Comparison of ENCODE assay signal across 8 mouse cellular contexts in the genomic region with DNA sequence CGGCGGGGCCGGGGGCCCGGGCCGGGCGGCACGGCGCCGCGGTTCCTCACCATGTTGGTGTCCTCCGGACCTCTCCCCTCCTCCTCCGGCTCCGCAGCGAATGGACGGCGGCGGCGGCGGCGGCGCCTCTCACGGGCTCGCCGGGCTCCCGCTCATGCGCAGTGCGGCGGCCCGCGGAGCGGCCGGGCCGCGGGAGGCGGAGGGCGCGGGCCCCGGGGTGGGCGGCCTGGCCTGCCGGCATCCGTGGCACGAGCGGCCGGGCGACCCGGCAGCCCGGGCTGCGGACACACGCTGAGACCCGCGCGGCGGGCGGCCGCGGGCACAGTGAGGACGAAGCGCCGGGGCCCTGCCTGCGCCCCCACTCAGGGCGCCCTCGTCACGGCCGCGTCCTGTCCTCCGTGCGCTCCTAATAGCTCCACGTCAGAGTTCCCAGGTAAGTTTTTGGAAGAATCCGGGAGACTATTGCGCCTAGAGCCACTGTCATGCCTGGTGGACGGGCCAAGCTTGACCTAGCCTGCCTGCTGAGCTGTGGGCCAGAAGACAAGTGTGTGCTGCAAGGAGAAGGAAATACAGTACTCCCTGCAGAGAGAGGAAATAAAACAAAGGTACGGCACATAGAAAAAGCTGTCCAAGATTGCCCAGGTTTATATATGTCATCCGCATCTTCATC. TPM values are rescaled to one million over a fixed set of nuclear protein-coding genes. Genes with fewer than 3 reads are reported as not detected.
DNase-seq lines count a peak whose midpoint lies in the region; ATAC-seq and TF ChIP-seq lines count a peak whose summit lies in the region.

No protein-coding gene starts in this region.

- H3K4me2 ChIP-seq in hindbrain, postnatal 0 days (ENCODE audit: low read depth, low read length), result peak overlapping the region; percentile 79

- intact Hi-C loops in left cerebral cortex, postnatal 10 days (cut with DNase I), result no loop called here

- no peaks in the 10 kb centered on the region for H3K27me3 ChIP-seq in hindbrain, postnatal 0 days (ENCODE audit: insufficient read depth, low read length)
- H3K27me3 ChIP-seq in megakaryocyte, embryonic 14.5 days (replicated peaks), result no peaks in the 10 kb centered on the region

- peak overlapping the region; percentile 97 for H3K9ac ChIP-seq in hindbrain, postnatal 0 days (replicated peaks; ENCODE audit: low read length)

- H3K4me1 ChIP-seq in hindbrain, postnatal 0 days (ENCODE audit: insufficient read depth, low read length), result peaks cover 7% of the 10 kb centered on the region; the same call in 1 of the 2 replicates
- H3K4me1 ChIP-seq in megakaryocyte, embryonic 14.5 days, result peaks cover 64% of the 10 kb centered on the region

- WGBS in hindbrain, postnatal 0 days, result 0% methylated on average over 45 of the region's 73 CpGs

- peak overlapping the region; percentile 94 for H3K27ac ChIP-seq in hindbrain, postnatal 0 days

- peak; percentile 95 for ATAC-seq in hindbrain, postnatal 0 days

- H3K4me3 ChIP-seq in hindbrain, postnatal 0 days (ENCODE audit: low read length), result peak overlapping the region; percentile 97
- H3K4me3 ChIP-seq in megakaryocyte, embryonic 14.5 days (replicated peaks), result peak overlapping the region; percentile 98

- peak; percentile 78 for DNase-seq in T-cell, adult 2 months (ENCODE audit: low spot score)
- peak; percentile 54 to 79 for DNase-seq in cerebellum, postnatal 4 days (ENCODE audit: low spot score in 2 of 2)
- DNase-seq in gastrocnemius, adult 8-10 months (ENCODE audit: low spot score in 2 of 2), result peak; percentile 53 to 71
- peak; percentile 86 for DNase-seq in hindbrain, postnatal 0 days (ENCODE audit: low spot score)
- DNase-seq in left cerebral cortex, postnatal 10 days (ENCODE audit: extremely low spot score in 1 of 2, low spot score in 2 of 2), result peak; percentile 41 to 89
- DNase-seq in right cerebral cortex, adult 18-20 months, result peak; percentile 80
- DNase-seq in urinary bladder, adult 2 months (ENCODE audit: low spot score), result peak; percentile 89

- H3K9me3 ChIP-seq in hindbrain, postnatal 0 days (ENCODE audit: low read length), result no peaks in the 10 kb centered on the region
- H3K9me3 ChIP-seq in megakaryocyte, embryonic 14.5 days, result no peaks in the 10 kb centered on the region

- TF ChIP-seq CTCF in hindbrain, postnatal 0 days (IDR thresholded peaks at IDR 0.05; ENCODE audit: low read depth), result no peak

- no peaks in the 10 kb centered on the region for H3K36me3 ChIP-seq in hindbrain, postnatal 0 days (ENCODE audit: insufficient read depth, low read length)
- H3K36me3 ChIP-seq in megakaryocyte, embryonic 14.5 days (replicated peaks; ENCODE audit: low read length), result peaks cover 34% of the 10 kb centered on the region

RNA-seq across cellular contexts. Expression of a gene that starts 4.4 kb away (rescaled TPM):
- total RNA-seq in gastrocnemius, adult 8-10 months (2022), result 10 to 100 TPM; 83.7 to 88.8 (median 84.8) TPM
- total RNA-seq in hindbrain, postnatal 0 days (2014; rRNA removed), result 36.6 and 37.0 TPM in 2 replicates
- 107 and 110 TPM in 2 replicates for polyA plus RNA-seq in hindbrain, postnatal 0 days (2015; fragmentation: Nextera tagmentation; extraction: Ambion mirVana)
- total RNA-seq in left cerebral cortex, postnatal 10 days (2021), result 10 to 100 TPM; 69.2 to 73.8 TPM
- 1.3 and 2.5 TPM in 2 replicates for polyA plus RNA-seq in megakaryocyte, embryonic 14.5 days (2012; ENCODE audit: insufficient read depth, low replicate concordance)
- 32.4 and 39.5 TPM in 2 replicates for polyA plus RNA-seq in urinary bladder, adult 2 months (2012; rRNA removed)

Comparison
In these comparisons a context has a peak if more than half of its experiments do, and no peak if none do; other contexts are left out.
1. Peak in every context shown above with its lines: DNase-seq, ATAC-seq, H3K4me3 ChIP-seq and H3K27ac ChIP-seq.